Comparison of ENCODE assay signal across 14 mouse cellular contexts in the genomic region with DNA sequence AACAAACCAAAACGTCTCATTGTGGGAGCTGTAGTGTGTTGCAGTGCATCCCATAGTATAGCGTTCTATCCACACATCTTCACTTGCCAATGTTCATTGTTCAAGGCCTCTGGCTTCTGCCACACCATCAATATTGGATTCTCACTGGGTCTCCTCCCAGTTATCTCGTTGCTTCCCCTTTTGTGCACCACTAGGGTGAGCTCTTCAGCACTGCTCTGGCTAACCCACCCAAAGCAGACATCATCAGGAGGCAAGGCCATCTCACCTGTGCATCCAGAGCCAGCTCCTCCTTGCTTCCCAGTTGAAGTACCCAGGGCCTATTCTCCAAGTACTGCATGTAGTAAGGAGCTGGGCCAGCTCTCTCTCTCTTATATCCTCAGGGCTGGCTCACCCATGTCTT.
DNase-seq lines count a peak whose midpoint lies in the region; TF ChIP-seq lines count a peak whose summit lies in the region.
"Had no signal": no experiment of that assay in that cellular context is flagged by ENCODE, and none has a peak within 500 bp of the region (broad histone marks: within the 10 kb centered on the region; RNA-seq: fewer than 3 reads in every experiment).

No protein-coding gene starts in this region.

- peak; percentile 37 for TF ChIP-seq CTCF in kidney, adult 2 months (conservative IDR thresholded peaks at IDR 0.05; ENCODE audit: insufficient read depth, insufficient read length, low read depth, low read length)

- TF ChIP-seq POLR2A in kidney, adult 2 months (IDR thresholded peaks at IDR 0.05; ENCODE audit: low read depth, low read length), result no peak

- WGBS in kidney, adult 2 months, result 58% methylated on average over 3 of the region's 3 CpGs

- H3K4me1 ChIP-seq in kidney, adult 2 months (ENCODE audit: control insufficient read depth, insufficient read depth, low read length), result no peaks in the 10 kb centered on the region
- H3K4me1 ChIP-seq: limb, embryonic 12.5 days had no signal

- H3K27ac ChIP-seq in kidney, adult 2 months (ENCODE audit: insufficient read depth, low read depth, low read length), result no peak overlapping the region
- H3K27ac ChIP-seq: forebrain, embryonic 10.5 days; limb, embryonic 12.5 days had no signal

- no peak for DNase-seq in kidney, adult 2 months
- no peak for DNase-seq in kidney, adult 18-20 months
- peak; percentile 21 for DNase-seq in lung, postnatal 36 days
- DNase-seq in lung, postnatal 25 days (ENCODE audit: low spot score), result no peak
- DNase-seq in brain, adult 2 months (ENCODE audit: low read depth, low spot score), result peak; percentile 54
- no peak for DNase-seq in natural killer cell, adult 2 months (ENCODE audit: low spot score in 2 of 2)
- no peak for DNase-seq in cerebellum, adult 11 months
- DNase-seq: gastrocnemius, postnatal 10 days; heart, postnatal 14 days; layer of hippocampus, adult 9-11 months had no signal

- H3K36me3 ChIP-seq in kidney, adult 2 months (ENCODE audit: control insufficient read depth, insufficient read depth, low read length), result no peaks in the 10 kb centered on the region
- H3K36me3 ChIP-seq: forebrain, embryonic 10.5 days; G1E; limb, embryonic 12.5 days had no signal

- H3K27me3 ChIP-seq in kidney, adult 2 months (replicated peaks; ENCODE audit: control insufficient read depth, insufficient read depth, low read length), result no peaks in the 10 kb centered on the region
- H3K27me3 ChIP-seq: limb, embryonic 12.5 days had no signal

- no peak overlapping the region for H3K4me3 ChIP-seq in kidney, adult 2 months (ENCODE audit: insufficient read depth, low read depth, low read length)
- H3K4me3 ChIP-seq: forebrain, embryonic 10.5 days; limb, embryonic 12.5 days; megakaryocyte, embryonic 14.5 days had no signal

Comparison
In these comparisons a context has a peak if more than half of its experiments do, and no peak if none do; other contexts are left out.
1. DNase-seq: peak in lung, postnatal 36 days (single experiment) and brain, adult 2 months (single experiment); none in kidney, adult 2 months (single experiment), kidney, adult 18-20 months (single experiment), lung, postnatal 25 days (single experiment), natural killer cell, adult 2 months (0 of 2) and cerebellum, adult 11 months (single experiment).